Mouse (Mus musculus) hindbrain, embryonic 16.5 days (tissue): ENCODE results near the gene Taf15. TPM values are rescaled to one million over a fixed set of nuclear protein-coding genes. Genes with fewer than 3 reads are reported as not detected.

Experiments used
- ATAC-seq: fragments of 200-750 bp; cut with Nextera tagmentation; 2 replicates; pipeline ENCODE4 v1.8.0; 2017; ENCODE audit warnings: moderate TSS enrichment, moderate library complexity
- H3K27ac ChIP-seq: fragments of 300-500 bp; sonication (generic); 2 replicates; pipeline ENCODE4 v1.5.1; 2014; ENCODE audit warnings: low read depth, mild to moderate bottlenecking, control low read depth, low read length, moderate library complexity
- H3K27me3 ChIP-seq: fragments of 300-500 bp; sonication (generic); replicated peaks from 2 replicates; pipeline ENCODE4 v1.6.1; 2014; ENCODE audit warnings: low read length; ENCODE audit not compliant: control insufficient read depth, insufficient read depth
- H3K36me3 ChIP-seq: fragments of 300-500 bp; sonication (generic); 2 replicates; pipeline ENCODE4 v1.6.1; 2014; ENCODE audit warnings: mild to moderate bottlenecking, low read length, moderate library complexity, mixed read lengths; ENCODE audit not compliant: control insufficient read depth, insufficient read depth
- H3K4me1 ChIP-seq: fragments of 300-500 bp; sonication (generic); 2 replicates; pipeline ENCODE4 v1.6.1; 2014; ENCODE audit warnings: low read depth, low read length; ENCODE audit not compliant: control insufficient read depth, insufficient read depth
- H3K4me2 ChIP-seq: fragments of 300-500 bp; sonication (generic); 2 replicates; pipeline ENCODE4 v1.6.1; 2014; ENCODE audit warnings: mild to moderate bottlenecking, low read length, control low read depth, moderate library complexity
- H3K4me3 ChIP-seq: fragments of 300-500 bp; sonication (generic); 2 replicates; pipeline ENCODE4 v1.5.1; 2014; ENCODE audit warnings: mild to moderate bottlenecking, low read length, control low read depth, moderate library complexity
- H3K9ac ChIP-seq: fragments of 300-500 bp; sonication (generic); 2 replicates; pipeline ENCODE4 v1.6.1; 2014; ENCODE audit warnings: low read depth, mild to moderate bottlenecking, control low read depth, low read length, moderate library complexity
- H3K9me3 ChIP-seq: fragments of 300-500 bp; sonication (generic); 2 replicates; pipeline ENCODE4 v1.6.1; 2014; ENCODE audit warnings: mild to moderate bottlenecking, low read length, moderate library complexity; ENCODE audit not compliant: control insufficient read depth
- WGBS: fragments of 180-500 bp; shearing (Covaris S2); extraction: QIAGEN DNeasy Blood & Tissue Kit; methylation state at CpG from one replicate; pipeline ENCODE4 v1.1.7; 2014; 5-methylcytosine and 5-hydroxymethylcytosine counted together
- polyA plus RNA-seq: library from polyadenylated mRNA; unstranded; fragments of >200 nt; fragmentation: Nextera tagmentation; extraction: Ambion mirVana; gene quantifications from 2 replicates; pipeline ENCODE4 v1.2.1, GENCODE M21; 2015

Taf15 gene
- 7.3 and 9.4 TPM in 2 replicates for polyA plus RNA-seq

DNA sequence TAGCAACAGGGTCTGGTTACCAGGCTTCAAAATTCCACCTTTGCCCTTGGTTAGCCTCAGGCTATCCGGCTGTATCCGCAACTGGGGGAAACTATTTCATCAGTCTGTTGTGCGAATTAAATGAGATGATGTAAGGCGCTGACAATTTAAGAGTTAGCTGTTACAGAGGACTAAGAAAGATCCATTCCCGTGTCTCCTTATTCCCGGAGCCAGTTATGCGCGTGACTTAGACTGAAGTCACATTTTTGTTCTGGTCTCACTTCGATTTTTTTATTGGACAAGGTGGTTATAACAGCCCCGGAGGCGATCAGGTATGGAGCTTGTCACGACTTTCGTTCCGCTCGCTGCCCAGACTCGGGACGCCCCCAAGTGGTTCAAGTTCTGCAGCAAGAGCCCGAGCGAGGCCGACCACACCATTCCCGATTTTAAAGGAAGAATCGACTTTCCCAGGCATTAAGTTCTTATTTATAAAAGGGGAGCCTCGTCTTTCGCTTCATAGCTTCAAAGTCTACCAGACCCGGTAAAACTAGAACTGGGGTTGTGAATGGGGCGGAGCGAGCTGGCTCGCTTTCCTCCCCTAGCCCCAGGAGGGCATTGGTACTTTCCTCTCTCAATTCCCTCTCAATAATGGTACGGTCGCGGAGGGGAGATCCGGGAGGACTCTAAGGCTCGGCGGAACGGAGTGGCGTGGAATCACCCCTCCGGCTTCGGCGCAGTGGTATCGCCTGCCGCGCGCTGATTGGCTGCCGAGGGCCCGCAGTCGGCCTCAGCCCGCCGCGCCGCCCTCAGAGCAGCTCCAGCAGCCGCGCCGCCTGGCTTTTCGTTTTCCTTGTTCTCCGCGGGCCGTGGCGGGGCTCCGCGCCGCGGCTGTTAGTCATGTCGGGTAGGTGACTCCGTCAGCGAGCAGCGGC, at the start of gene Taf15:
Taf15 (plus strand) TSS at position 763 of the 911 bp plus-strand sequence.
- Histone ChIP-seq H3K9me3 (no peaks in the 10 kb centered on the region), H3K27ac (peak within 1 kb of the TSS; percentile 99), H3K36me3 (0 out of 2 replicates have a peak, but pooled peaks cover 3% of the 10 kb centered on the region), H3K4me3 (peak within 1 kb of the TSS; percentile 88), H3K4me2 (peak within 1 kb of the TSS; percentile 88), H3K4me1 (peaks cover 20% of the 10 kb centered on the region), H3K27me3 (no peaks in the 10 kb centered on the region; the same call in 1 of the 2 replicates), H3K9ac (peak within 1 kb of the TSS; percentile 95)
- under 1% methylated on average over 64 of the region's 66 CpGs for WGBS
- ATAC-seq = peak; percentile 99

GRCm38 (mm10) chr11:83424681-83425080, 48.2 kb upstream of the Taf15 start:
- Histone ChIP-seq H3K36me3 (no peaks in the 10 kb centered on the region), H3K27ac (no peak overlapping the region), H3K4me3 (no peak overlapping the region), H3K9me3 (no peaks in the 10 kb centered on the region), H3K4me1 (no peaks in the 10 kb centered on the region), H3K9ac (no peak overlapping the region), H3K4me2 (no peak overlapping the region), H3K27me3 (peaks cover 15% of the 10 kb centered on the region)
- WGBS = 8% methylated on average over 8 of the region's 8 CpGs
- ATAC-seq = peak; percentile 62; the same call in 1 of the 2 replicates

- peak overlapping the region; percentile 32 for H3K4me2 ChIP-seq
- no peaks in the 10 kb centered on the region for H3K9me3 ChIP-seq
- no peaks in the 10 kb centered on the region for H3K36me3 ChIP-seq
- no peak for ATAC-seq
- WGBS = 46% methylated on average over 17 of the region's 17 CpGs
- no peak overlapping the region for H3K27ac ChIP-seq
- no peak overlapping the region for H3K4me3 ChIP-seq
- H3K4me1 ChIP-seq = no peaks in the 10 kb centered on the region
- H3K27me3 ChIP-seq = peaks cover 12% of the 10 kb centered on the region
- H3K9ac ChIP-seq = no peak overlapping the region
Measured at GRCm38 (mm10) chr11:83426964-83427363, 45.9 kb upstream of the Taf15 start.

DNA sequence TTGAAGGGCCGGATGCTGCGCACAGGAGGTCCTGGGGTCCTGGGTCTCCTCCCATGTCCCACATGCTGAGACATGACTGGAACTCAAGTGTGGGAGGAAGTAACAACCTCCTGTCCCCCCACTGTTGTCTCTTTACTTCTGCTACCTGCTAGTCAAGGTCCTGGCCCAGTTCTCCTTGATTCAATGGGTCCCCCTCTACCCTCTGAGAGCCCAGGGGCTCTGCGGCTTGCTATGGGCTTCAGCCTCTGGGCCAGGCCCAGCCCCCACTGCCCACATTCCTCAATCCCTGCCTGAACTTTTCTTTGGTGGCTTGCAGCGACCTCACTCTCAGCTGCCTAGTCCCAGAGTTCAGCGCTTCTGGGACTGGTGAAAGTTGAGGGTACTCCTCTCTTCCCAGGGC, 43.5 kb upstream of the Taf15 start, which contains the start of gene Gas2l2:
Gas2l2 (minus strand) TSS at position 101 of the 400 bp plus-strand sequence.
- ATAC-seq = no peak
- 58% methylated on average over 5 of the region's 5 CpGs for WGBS
- Histone ChIP-seq H3K27ac (no peak within 1 kb of the TSS), H3K9ac (no peak within 1 kb of the TSS), H3K9me3 (no peaks in the 10 kb centered on the region), H3K4me3 (no peak within 1 kb of the TSS), H3K4me2 (peak within 1 kb of the TSS; percentile 5), H3K27me3 (peaks cover 12% of the 10 kb centered on the region), H3K36me3 (no peaks in the 10 kb centered on the region), H3K4me1 (no peaks in the 10 kb centered on the region)

DNA sequence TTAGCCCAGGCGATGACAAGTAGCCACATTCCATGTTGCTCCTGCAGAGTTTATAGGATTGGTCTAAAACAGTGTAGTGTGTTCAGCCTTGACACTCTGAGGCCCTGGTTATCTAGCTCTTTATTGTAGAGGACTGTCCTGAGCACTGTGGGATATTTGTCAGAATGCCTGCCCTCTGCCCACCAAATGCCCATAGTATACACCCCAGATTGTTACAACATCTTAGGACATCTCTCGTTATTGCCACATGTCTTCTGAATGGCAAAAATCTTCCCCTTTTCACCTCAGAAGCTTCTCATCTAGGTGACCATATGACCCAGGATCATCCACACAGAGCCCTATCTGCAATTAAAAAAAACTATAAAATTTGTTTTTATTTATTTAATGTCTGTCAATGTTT, 40.4 kb upstream of the Taf15 start:
- H3K9me3 ChIP-seq = no peaks in the 10 kb centered on the region
- no peak overlapping the region for H3K9ac ChIP-seq
- H3K4me3 ChIP-seq = no peak overlapping the region
- H3K36me3 ChIP-seq = no peaks in the 10 kb centered on the region
- no peak for ATAC-seq
- H3K4me1 ChIP-seq = no peaks in the 10 kb centered on the region
- peaks cover 7% of the 10 kb centered on the region; the same call in 1 of the 2 replicates for H3K27me3 ChIP-seq
- no peak overlapping the region for H3K4me2 ChIP-seq
- WGBS = 88% methylated on average over 2 of the region's 2 CpGs
- no peak overlapping the region for H3K27ac ChIP-seq

GRCm38 (mm10) chr11:83437377-83437776, 35.5 kb upstream of the Taf15 start, which contains the start of gene 1700020L24Rik:
TSS of gene 1700020L24Rik (plus strand) at chr11:83437677.
- H3K9me3 ChIP-seq = no peaks in the 10 kb centered on the region
- no peak within 1 kb of the TSS for H3K9ac ChIP-seq
- no peaks in the 10 kb centered on the region; the same call in 1 of the 2 replicates for H3K4me1 ChIP-seq
- ATAC-seq = no peak
- H3K4me3 ChIP-seq = no peak within 1 kb of the TSS
- no peak within 1 kb of the TSS for H3K27ac ChIP-seq
- no peak within 1 kb of the TSS for H3K4me2 ChIP-seq
- WGBS = 100% methylated on average over 1 of the region's 1 CpGs
- peaks cover 10% of the 10 kb centered on the region; the same call in 1 of the 2 replicates for H3K27me3 ChIP-seq
- H3K36me3 ChIP-seq = no peaks in the 10 kb centered on the region

DNA sequence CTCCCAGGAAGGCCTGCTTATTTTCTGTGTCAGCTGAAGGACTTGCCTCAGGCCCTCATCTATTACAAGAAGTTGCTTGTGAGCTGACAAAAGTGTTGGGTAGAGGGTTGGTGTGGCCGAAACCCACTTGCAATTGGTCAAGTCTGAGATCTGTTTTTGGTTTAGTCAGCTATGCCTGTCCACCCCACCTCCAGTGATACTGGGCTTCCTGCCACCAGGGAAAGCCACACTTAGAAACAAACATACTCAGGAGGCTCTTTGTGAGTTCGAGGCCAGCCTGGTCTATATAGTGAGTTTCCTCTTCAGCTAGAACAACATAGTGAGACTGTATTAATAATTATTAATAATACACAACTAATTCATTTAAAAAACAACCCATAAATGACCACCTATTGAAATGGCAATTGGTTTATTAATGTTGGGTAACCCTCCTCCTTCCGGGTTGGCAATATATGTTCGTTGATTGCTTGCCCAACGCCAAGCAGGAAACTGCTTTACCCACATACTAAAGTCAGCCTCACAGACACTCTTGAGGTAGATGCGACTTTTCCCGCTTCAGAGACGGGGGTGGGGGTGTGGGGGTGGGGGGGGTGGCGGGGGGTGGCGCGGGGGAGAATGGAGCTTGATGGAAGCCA, 33.3 kb upstream of the Taf15 start:
- Histone ChIP-seq H3K9me3 (no peaks in the 10 kb centered on the region), H3K36me3 (no peaks in the 10 kb centered on the region), H3K4me2 (peak overlapping the region; percentile 94), H3K9ac (peak overlapping the region; percentile 70; the same call in 1 of the 2 replicates), H3K27ac (no peak overlapping the region), H3K27me3 (peaks cover 27% of the 10 kb centered on the region), H3K4me1 (peaks cover 3% of the 10 kb centered on the region), H3K4me3 (peak overlapping the region; percentile 69)
- ATAC-seq = no peak
- 34% methylated on average over 11 of the region's 11 CpGs for WGBS

DNA sequence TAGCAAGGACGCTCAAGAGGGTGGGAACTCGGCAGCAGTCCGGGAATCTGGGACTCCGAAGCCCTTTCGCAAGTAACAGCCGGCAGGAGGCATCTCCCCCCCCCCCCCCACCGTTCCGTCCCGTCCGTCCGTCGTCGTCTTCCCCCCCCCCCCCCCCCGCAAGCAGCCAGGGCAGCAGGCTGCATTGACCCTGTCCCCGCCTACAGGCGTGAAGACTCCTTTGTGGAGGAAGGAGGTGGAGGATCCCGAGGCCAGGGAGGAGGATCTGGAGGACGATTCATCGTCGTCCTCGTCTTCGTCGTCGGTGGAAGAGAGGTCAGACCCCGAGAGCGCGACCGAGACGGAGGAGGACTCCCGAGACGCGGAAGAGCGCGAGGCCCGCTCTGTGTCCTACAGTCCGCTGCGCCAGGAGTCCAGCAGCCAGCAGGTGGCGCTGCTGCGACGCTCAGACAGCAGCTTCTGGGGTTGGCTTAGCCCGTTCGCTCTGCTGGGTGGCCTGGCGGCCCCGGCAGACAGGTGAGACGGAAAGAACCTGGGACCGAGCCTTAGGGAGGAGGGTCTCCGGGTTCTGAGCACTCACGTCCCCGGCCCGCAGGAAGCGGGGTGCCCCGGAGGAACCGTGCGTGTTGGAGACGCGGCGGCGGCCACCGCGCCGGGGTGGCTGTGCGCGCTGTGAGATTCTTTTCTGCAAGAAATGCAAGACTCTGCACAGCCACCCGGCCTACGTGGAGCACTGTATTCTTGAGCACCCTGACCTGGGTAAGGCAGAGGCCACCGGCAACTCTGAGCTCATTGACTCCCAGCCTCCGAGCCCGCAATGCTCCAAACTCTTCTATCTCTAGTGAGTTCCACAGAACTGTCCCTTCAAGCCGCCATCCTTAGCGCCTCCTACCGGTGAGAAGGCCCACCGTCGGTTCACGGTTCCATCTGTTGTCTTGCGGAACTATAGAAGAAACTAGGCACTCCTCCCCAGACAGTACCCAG, 32.5 kb upstream of the Taf15 start:
- no peaks in the 10 kb centered on the region for H3K9me3 ChIP-seq
- peak overlapping the region; percentile 94 for H3K4me2 ChIP-seq
- WGBS = 2% methylated on average over 44 of the region's 75 CpGs
- peak overlapping the region; percentile 69 for H3K4me3 ChIP-seq
- peaks cover 5% of the 10 kb centered on the region for H3K4me1 ChIP-seq
- ATAC-seq = peak; percentile 96
- H3K27me3 ChIP-seq = peaks cover 33% of the 10 kb centered on the region
- H3K36me3 ChIP-seq = no peaks in the 10 kb centered on the region
- 0 out of 2 replicates have a peak overlapping the region, but pooled peaks have one; percentile 12 for H3K27ac ChIP-seq
- H3K9ac ChIP-seq = peak overlapping the region; percentile 70
